Mouse (Mus musculus): ENCODE data around the gene Ugt1a7c. TPM values are rescaled to one million over a fixed set of nuclear protein-coding genes. Genes with fewer than 3 reads are reported as not detected.
A peak's percentile ranks its signal among the peaks of the same experiment; 100 is the strongest.

Ugt1a7c gene
- polyA plus RNA-seq, 1 experiment from 2014 or later, result 2.3 TPM

- 58% methylated on average over 11 of the region's 11 CpGs for WGBS
- peak; percentile 4; the same call in 1 of the 2 replicates for ATAC-seq (ENCODE audit: borderline replicate concordance, extremely low read depth, low FRiP score, low TSS enrichment)
Measured at GRCm38 (mm10) chr1:88235046-88235893, 140.4 kb downstream of the Ugt1a7c start.

DNA sequence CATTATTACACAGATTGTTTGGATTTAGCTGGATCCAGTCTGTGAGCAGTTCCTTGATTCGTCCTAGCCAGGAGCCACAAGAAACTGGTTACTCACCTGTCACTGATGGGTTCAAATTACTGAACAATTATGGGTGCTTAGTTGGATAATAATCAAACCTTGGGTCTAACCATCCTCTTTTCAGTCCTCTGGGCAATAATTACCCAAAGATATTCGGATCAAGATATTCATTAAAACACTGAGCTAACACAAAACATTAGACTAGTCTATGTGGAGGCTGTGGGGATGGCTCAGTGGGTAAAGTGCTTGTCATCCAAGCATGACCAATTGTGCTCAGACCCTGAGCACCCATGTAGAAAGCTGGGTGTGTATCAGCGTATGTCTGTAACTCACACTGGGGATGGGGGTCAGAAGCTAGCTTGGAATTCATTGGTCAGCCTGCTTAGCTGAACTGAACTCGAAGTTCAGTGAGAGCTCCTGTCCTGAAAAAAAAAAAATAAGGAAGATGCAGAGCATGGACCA is 141.1 kb downstream of the Ugt1a7c start:
- no peaks in the 10 kb centered on the region for H3K27me3 ChIP-seq
- H3K9me3 ChIP-seq, result peaks cover 38% of the 10 kb centered on the region; the same call in 1 of the 2 replicates
- no peaks in the 10 kb centered on the region for H3K4me1 ChIP-seq
- H3K9ac ChIP-seq, result no peak overlapping the region
- 59% methylated on average over 4 of the region's 4 CpGs for WGBS
- H3K4me2 ChIP-seq, result no peak overlapping the region
- no peak overlapping the region for H3K27ac ChIP-seq
- no peak for ATAC-seq (ENCODE audit: borderline replicate concordance, extremely low read depth, low FRiP score, low TSS enrichment)
- no peaks in the 10 kb centered on the region for H3K36me3 ChIP-seq
- no peak overlapping the region for H3K4me3 ChIP-seq

More at GRCm38 (mm10) chr1:88235046-88235893, 140.4 kb downstream of the Ugt1a7c start:
- Histone ChIP-seq H3K9ac (no peak overlapping the region), H3K4me2 (no peak overlapping the region), H3K4me3 (no peak overlapping the region), H3K4me1 (no peaks in the 10 kb centered on the region), H3K36me3 (no peaks in the 10 kb centered on the region), H3K27me3 (no peaks in the 10 kb centered on the region), H3K9me3 (peaks cover 31% of the 10 kb centered on the region; the same call in 1 of the 2 replicates), H3K27ac (no peak overlapping the region)

DNA sequence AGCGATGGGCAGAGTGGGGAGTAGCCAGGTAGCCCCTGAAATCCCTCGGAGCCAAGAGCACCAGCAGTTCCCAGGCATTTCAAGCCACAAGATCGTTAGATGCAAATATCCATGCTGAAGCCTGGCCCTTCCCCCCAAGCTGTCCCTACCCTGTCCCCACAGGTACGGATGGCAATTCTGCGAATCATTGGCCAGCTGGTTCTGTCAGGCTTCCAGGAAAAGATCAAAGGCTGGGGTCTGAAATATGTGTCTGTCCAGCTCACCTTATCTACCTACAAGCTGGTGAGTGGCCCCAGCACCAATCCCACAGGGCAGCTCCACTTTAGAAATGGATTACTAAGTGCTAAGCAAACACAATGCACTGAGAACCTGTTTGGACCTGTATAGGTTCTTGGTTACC is 142.4 kb downstream of the Ugt1a7c start:
- no peak for ATAC-seq (ENCODE audit: borderline replicate concordance, extremely low read depth, low FRiP score, low TSS enrichment)
- Histone ChIP-seq H3K27me3 (no peaks in the 10 kb centered on the region), H3K9me3 (peaks cover 41% of the 10 kb centered on the region; the same call in 1 of the 2 replicates), H3K4me1 (no peaks in the 10 kb centered on the region), H3K27ac (no peak overlapping the region), H3K4me3 (no peak overlapping the region), H3K36me3 (no peaks in the 10 kb centered on the region), H3K9ac (no peak overlapping the region), H3K4me2 (no peak overlapping the region)
- 69% methylated on average over 5 of the region's 5 CpGs for WGBS

DNA sequence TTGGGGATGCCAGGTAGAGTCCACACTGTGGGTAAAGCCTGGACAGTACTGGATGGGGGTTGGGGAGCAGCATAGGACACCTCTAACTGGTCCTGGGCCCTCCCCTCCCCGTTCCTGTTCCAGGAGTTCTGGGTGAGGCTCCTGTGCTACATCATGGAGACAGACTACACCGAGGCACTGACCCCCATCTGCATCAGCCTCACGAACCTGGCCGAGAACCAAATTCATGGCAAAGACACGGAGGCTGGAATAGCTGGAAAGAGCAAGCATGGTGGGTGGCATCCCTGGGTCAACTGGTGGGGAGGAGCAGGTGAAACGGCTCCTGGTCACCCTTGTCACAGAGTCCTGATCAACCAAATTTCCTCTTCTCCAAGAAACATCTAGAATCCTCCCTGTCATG is 143.9 kb downstream of the Ugt1a7c start:
- WGBS, result 71% methylated on average over 6 of the region's 6 CpGs
- no peak overlapping the region for H3K4me3 ChIP-seq
- H3K9ac ChIP-seq, result no peak overlapping the region
- no peak overlapping the region for H3K27ac ChIP-seq
- H3K4me1 ChIP-seq, result no peaks in the 10 kb centered on the region
- H3K9me3 ChIP-seq, result peaks cover 38% of the 10 kb centered on the region; the same call in 1 of the 2 replicates
- H3K36me3 ChIP-seq, result no peaks in the 10 kb centered on the region
- 0 out of 2 replicates have a peak, but pooled peaks have one; percentile 6 for ATAC-seq (ENCODE audit: borderline replicate concordance, extremely low read depth, low FRiP score, low TSS enrichment)
- no peak overlapping the region for H3K4me2 ChIP-seq
- H3K27me3 ChIP-seq, result no peaks in the 10 kb centered on the region

DNA sequence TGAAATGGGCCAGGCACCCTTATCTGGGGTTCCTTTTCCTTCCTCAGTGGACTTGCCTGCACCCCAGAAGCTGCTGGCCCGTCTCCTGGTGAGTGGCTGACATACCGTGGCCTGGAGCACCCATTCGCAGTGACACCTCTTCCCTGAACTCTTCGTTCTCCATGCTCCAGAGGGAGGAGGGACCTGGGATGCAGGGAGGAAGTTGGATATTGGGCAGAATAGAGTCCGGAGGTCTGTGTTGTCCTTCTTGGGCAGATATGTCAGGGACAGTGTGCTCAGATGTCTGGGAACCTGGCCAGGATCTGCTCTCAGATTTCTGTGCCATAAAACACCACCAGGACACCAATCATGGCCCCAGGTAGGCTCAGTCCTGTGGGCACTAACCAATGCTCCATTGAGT is 145.2 kb downstream of the Ugt1a7c start:
- Histone ChIP-seq H3K27me3 (no peaks in the 10 kb centered on the region), H3K9me3 (peaks cover 33% of the 10 kb centered on the region; the same call in 1 of the 2 replicates), H3K9ac (no peak overlapping the region), H3K4me1 (no peaks in the 10 kb centered on the region), H3K4me2 (no peak overlapping the region), H3K36me3 (no peaks in the 10 kb centered on the region), H3K4me3 (no peak overlapping the region), H3K27ac (no peak overlapping the region)
- 70% methylated on average over 5 of the region's 5 CpGs for WGBS
- ATAC-seq (ENCODE audit: borderline replicate concordance, extremely low read depth, low FRiP score, low TSS enrichment), result no peak

DNA sequence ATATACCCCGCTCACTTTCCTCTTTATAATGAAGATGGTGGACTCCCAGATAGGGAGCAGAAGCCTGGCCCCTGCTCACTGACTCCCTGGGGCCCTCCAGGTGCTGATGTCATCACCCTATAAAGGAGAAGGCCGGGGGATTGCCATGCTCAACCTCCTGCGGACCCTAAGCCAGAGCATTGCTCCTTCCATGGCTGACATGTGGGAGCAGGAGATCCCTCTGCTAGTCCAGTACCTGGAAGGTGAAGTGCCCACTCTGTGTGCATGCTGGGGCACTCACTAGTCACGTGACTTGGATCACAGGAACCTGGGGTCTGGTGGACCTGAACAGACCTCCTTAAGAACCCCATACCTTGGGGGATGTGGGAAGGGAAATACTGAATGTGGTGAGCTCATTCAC is 145.7 kb downstream of the Ugt1a7c start:
- peak; percentile 8; the same call in 1 of the 2 replicates for ATAC-seq (ENCODE audit: borderline replicate concordance, extremely low read depth, low FRiP score, low TSS enrichment)

DNA sequence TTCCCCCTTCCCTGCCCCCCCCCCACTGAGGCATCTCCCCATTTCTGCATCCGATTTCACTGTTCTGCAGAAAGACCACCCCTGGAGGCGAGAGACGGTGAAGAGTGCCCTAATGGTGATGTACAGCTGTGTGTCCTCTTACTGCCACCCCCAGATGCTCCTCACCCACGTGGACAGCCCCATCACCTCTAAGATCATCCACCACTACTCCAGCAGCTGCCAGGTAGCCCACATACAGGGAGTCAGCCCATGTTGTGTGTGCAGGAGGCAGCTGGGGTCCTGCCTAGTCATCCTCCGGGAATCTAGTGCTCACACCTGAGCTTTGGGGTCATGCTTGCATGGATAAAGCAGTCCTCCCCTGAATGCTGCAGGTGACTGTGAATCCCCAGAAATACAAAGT is 149.0 kb downstream of the Ugt1a7c start:
- ATAC-seq (ENCODE audit: borderline replicate concordance, extremely low read depth, low FRiP score, low TSS enrichment), result no peak
- Histone ChIP-seq H3K9me3 (peaks cover 22% of the 10 kb centered on the region; the same call in 1 of the 2 replicates), H3K4me2 (no peak overlapping the region), H3K4me1 (no peaks in the 10 kb centered on the region), H3K27ac (no peak overlapping the region), H3K4me3 (no peak overlapping the region), H3K9ac (no peak overlapping the region), H3K36me3 (no peaks in the 10 kb centered on the region), H3K27me3 (no peaks in the 10 kb centered on the region)
- WGBS, result 59% methylated on average over 5 of the region's 5 CpGs

More for the DNA sequence above, 145.7 kb downstream of the Ugt1a7c start:
- Histone ChIP-seq H3K4me1 (no peaks in the 10 kb centered on the region), H3K9me3 (peaks cover 30% of the 10 kb centered on the region; the same call in 1 of the 2 replicates), H3K27me3 (no peaks in the 10 kb centered on the region), H3K4me2 (no peak overlapping the region), H3K27ac (no peak overlapping the region), H3K9ac (no peak overlapping the region), H3K36me3 (no peaks in the 10 kb centered on the region), H3K4me3 (no peak overlapping the region)
- WGBS, result 64% methylated on average over 4 of the region's 4 CpGs

DNA sequence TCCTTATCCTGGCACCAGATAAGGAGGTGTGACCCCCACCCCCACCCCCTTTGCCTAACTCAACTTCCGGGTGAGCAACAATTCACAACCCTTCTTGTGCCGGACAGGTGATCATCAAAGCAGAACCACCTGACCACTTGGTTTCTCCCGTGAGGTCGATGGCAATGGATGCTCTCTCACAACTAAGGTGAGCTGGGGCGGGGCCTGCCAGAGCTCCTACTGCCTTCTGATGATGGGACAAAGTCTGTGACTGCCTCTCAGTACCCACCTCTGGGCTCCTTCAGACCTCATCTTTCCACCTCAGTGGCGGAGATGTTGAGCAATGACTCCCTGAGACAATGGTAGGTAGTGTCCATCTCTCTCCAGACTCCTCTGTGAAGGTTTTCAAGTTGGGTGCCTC is 151.0 kb downstream of the Ugt1a7c start:
- no peak overlapping the region for H3K4me2 ChIP-seq
- H3K27me3 ChIP-seq, result no peaks in the 10 kb centered on the region
- H3K27ac ChIP-seq, result no peak overlapping the region
- H3K9ac ChIP-seq, result no peak overlapping the region
- no peak for ATAC-seq (ENCODE audit: borderline replicate concordance, extremely low read depth, low FRiP score, low TSS enrichment)
- H3K9me3 ChIP-seq, result peaks cover 28% of the 10 kb centered on the region
- H3K4me3 ChIP-seq, result no peak overlapping the region
- H3K4me1 ChIP-seq, result no peaks in the 10 kb centered on the region
- WGBS, result 74% methylated on average over 6 of the region's 6 CpGs
- no peaks in the 10 kb centered on the region for H3K36me3 ChIP-seq

DNA sequence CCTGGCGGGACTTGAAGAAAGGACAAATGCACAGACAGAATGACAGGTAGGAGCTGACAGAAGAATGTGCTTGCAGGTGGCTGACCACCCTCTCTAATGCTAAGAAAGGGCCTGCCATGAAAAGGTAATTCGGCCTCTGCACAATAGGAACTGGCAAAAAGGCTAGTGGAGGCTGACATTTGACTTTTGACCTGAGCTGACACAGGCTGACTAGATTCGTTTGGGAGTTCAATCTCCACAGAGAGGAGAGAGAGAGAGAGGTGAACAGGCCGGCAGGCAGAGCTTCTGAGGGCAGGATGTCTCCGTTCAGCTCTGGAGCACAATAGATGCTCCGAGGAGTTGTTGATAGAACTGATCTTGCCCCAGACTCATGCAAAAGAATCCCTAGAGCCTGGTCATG is 151.5 kb downstream of the Ugt1a7c start:
- H3K9me3 ChIP-seq, result peaks cover 25% of the 10 kb centered on the region
- no peaks in the 10 kb centered on the region for H3K36me3 ChIP-seq
- no peak for ATAC-seq (ENCODE audit: borderline replicate concordance, extremely low read depth, low FRiP score, low TSS enrichment)
- H3K27ac ChIP-seq, result no peak overlapping the region
- WGBS, result 47% methylated on average over 6 of the region's 6 CpGs
- H3K27me3 ChIP-seq, result no peaks in the 10 kb centered on the region
- H3K9ac ChIP-seq, result no peak overlapping the region
- no peak overlapping the region for H3K4me3 ChIP-seq
- no peak overlapping the region for H3K4me2 ChIP-seq
- no peaks in the 10 kb centered on the region for H3K4me1 ChIP-seq

DNA sequence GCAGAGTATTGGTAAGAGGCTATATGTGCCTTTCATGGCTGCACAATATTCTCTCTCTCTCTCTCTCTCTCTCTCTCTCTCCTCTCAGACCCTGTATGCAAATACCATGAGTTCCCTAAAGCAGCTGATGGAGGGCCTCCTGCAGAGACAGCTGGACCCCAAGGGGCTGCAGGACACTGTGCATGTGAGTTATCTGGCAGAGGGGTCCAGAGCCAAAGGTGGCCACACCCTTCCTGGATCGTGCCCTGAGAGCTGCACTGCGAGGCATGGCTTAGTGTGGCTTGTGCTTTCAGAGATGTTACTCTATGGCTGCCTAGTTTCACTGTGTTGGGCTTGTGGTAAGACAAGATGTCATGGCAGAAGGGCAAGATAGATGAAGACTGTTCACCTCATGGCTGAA is 152.8 kb downstream of the Ugt1a7c start:
- Histone ChIP-seq H3K4me2 (no peak overlapping the region), H3K9me3 (peaks cover 23% of the 10 kb centered on the region), H3K27ac (no peak overlapping the region), H3K4me1 (no peaks in the 10 kb centered on the region), H3K27me3 (no peaks in the 10 kb centered on the region), H3K9ac (no peak overlapping the region), H3K36me3 (no peaks in the 10 kb centered on the region), H3K4me3 (no peak overlapping the region)
- 45% methylated on average over 2 of the region's 2 CpGs for WGBS
- ATAC-seq (ENCODE audit: borderline replicate concordance, extremely low read depth, low FRiP score, low TSS enrichment), result no peak

DNA sequence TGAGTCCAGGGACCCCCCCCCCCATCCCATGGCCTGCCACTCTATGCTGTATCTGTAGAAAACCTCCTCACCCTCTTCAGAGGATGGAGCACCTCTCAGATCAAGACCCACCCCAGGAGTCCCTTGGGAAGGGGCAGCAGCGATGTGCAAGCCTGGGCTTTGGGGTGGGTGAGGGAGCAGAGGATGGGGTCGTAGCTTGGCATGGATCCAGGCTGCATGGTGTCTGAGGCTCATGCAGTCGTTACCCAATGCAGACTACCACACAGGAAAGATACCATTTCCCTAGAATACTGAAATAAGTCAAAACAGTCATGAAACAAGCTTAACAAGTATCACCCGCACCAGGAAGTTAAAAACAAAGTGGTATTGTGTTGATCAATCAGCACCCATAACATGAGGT is 153.8 kb downstream of the Ugt1a7c start:
- 64% methylated on average over 4 of the region's 4 CpGs for WGBS
- no peaks in the 10 kb centered on the region for H3K4me1 ChIP-seq
- ATAC-seq (ENCODE audit: borderline replicate concordance, extremely low read depth, low FRiP score, low TSS enrichment), result peak; percentile 4; the same call in 1 of the 2 replicates
- no peaks in the 10 kb centered on the region for H3K36me3 ChIP-seq
- H3K27ac ChIP-seq, result no peak overlapping the region
- H3K27me3 ChIP-seq, result no peaks in the 10 kb centered on the region
- no peak overlapping the region for H3K4me3 ChIP-seq
- no peak overlapping the region for H3K4me2 ChIP-seq
- H3K9ac ChIP-seq, result no peak overlapping the region
- peaks cover 19% of the 10 kb centered on the region for H3K9me3 ChIP-seq

DNA sequence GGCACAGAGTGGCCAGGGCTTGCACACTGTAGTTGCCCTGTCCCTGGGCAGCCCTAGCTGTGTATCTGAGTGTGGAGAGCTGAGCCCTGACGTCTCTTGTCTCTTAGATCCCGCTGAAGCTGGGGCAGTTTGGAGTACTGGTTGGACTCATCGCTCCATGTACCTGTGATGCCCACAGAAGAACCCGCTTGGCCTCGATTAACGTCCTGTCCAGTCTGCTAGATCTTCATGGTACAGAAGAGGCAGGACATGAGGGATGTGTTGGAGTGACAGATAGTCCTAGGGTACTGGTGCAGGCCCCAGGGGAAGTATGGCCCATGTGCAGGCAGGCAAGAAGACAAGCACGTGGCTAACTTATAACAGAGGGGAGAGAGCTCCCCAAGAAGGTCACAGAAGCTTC is 154.7 kb downstream of the Ugt1a7c start:
- H3K4me1 ChIP-seq, result no peaks in the 10 kb centered on the region
- H3K27me3 ChIP-seq, result no peaks in the 10 kb centered on the region
- H3K9me3 ChIP-seq, result peaks cover 19% of the 10 kb centered on the region
- 72% methylated on average over 7 of the region's 7 CpGs for WGBS
- ATAC-seq (ENCODE audit: borderline replicate concordance, extremely low read depth, low FRiP score, low TSS enrichment), result no peak
- no peak overlapping the region for H3K27ac ChIP-seq
- H3K4me3 ChIP-seq, result no peak overlapping the region
- H3K36me3 ChIP-seq, result no peaks in the 10 kb centered on the region
- no peak overlapping the region for H3K9ac ChIP-seq
- no peak overlapping the region for H3K4me2 ChIP-seq

Data from lung, embryonic 15.5 days (tissue).